Mouse (Mus musculus): ENCODE measurements at regions not wholly inside any gene's neighbourhood (a gene's known extent, or its start where the extent isn't known, plus 50 kb on each side); places are given as distances from the start of the nearest gene placed in this dataset.

DNA sequence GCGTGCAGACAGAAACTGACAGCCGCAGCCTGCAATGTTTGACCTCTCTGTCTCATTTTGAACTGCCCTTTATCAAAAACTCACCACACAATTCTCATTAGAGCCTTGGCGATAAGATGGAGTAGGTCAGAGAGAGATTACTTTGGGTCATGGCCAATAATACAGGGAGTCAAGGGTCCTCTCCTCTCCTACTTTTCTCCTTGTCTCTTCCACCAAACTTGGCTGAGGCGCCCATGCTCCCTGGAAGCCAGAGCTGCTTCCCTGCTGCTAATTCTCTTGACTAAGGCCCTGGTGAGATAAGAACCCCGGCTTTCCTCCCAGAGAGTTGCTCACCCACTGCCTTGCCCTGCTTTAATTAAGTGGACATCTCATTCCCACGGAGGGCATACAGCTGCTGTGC lies 355.3 kb upstream of the Smim15 start:
- no peak for DNase-seq

DNA sequence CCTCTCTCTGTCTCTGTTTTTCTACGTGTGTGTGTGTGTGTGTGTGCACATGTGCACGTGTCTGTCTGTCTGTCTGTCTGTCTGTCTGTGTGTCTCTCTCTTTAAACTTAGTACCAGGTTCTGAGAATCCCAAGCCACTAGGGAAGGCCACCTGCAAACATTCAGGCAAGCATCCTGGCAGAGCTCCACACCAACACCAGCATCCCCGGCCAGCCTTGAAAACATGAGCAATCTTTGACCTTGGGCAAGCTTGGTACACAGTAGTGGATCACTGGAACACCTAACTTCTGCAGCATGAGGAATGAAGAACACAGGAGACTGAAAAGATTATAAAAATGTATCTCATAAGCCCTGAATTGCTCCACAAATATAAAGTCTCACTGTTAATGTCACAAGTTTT lies 359.0 kb upstream of the Smim15 start:
- DNase-seq = no peak

DNA sequence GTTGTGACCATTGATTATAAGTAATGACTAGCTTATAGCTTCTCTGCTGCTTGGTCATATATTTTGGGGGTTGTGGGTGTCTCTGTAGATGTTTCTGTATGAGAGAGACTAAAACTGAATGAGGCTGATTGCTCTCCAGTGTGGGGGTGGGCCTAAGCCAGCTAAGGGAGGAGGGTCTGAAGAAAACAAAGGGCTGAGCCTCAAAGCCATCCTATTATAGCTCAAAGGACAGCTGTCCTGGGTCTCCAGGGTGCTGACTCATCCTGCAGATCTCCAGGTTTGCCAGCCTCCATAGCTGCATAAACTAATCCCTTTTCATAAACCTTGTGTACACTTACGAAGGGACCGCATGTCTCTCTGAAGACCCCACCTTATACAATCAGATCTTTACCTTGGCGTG lies 360.3 kb upstream of the Smim15 start:
- no peak for DNase-seq

DNA sequence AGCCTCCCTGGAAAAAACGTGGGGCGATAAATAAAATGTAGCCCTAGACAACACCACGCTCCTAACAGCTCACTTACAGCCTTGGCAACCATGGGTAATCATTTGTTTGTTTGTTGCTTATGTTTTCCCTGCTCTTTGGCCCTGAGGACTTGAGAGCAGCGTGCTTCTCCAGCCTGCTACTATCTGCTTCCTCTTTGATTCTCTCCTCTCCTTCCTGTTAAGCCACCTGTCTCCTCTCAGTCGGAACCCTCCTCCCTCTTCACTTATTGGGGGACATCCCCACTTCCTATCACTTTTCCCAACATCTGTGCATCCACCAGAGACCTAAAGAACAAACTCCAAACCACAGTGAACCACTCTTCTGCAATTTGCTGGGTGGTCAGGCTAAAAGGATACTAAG lies 362.5 kb upstream of the Smim15 start:
- no peak for DNase-seq

DNA sequence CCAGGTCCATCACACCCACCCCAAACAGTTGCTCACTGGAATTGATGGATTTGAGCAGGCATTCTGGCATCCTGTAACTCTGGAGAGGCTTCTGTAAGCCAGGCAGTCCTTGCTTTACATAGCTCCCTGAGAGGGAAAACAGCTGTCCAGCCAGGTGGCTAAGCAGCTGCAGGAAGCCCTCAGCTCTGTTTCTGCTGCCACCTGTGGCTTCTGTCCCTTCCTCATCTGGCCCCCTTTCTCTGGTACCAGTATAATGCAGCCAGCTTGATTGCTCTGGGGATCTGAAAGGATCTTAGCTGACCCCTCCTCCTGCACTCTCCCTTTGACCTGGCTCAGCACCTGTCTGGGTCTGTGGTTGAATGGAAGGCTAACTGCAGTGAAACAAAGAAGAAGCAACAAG lies 365.4 kb upstream of the Smim15 start:
- DNase-seq = no peak

DNA sequence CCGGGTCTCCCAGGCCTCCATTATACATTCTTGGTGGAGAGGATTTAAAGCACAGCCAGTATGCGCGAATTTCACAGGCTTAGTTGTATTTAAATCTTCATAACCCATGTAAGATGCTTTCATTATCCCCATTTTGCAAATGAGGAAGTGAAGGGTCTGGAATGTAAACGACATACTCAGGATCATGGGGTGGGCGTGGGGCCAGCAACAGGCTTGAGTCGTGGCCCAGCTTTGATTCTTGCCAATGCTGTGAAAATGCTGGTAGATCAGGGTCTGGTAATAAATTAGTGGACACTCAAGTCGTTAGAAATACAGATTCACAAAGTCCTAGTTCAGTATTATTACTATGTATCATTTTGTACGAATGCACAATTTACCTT lies 367.2 kb upstream of the Smim15 start:
- DNase-seq = no peak

DNA sequence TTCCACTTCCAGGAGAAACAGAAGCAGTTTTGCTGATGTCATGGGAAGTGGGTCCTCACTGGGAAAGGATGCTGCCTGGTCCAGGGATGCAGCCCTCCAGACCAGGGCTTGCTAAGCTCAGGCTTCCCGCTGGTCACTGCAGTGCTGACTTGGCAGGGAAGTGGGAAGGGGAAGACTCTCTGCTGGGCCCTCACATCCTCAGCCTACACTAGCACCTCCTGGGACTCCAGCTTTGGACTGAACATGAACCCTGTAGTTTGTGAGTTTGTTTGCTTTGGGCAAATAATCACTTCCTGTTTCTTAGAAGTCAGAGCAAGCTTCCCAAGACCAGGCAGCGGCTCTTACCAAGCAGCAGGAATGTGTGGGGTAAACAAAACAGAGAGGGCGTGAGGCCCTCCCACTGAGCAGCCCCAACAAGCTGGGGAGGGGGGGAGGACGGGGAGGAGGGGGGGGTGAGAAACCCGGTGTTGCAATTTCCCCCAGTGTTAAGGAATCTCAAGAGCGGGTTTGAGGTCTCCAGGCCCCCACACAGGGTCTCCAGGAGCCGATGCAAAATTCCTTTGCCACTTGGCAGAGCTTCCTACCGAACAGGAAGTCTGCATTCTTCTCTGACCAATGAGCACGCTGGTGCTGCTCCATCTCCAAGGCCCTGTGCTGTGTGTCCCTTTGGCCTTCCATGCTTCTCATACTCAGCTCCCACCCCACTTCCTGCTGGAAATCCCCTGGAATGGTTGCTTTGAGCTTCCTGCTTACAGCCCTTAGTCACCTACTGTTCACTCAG lies 367.7 kb upstream of the Smim15 start:
- no peak for DNase-seq

DNA sequence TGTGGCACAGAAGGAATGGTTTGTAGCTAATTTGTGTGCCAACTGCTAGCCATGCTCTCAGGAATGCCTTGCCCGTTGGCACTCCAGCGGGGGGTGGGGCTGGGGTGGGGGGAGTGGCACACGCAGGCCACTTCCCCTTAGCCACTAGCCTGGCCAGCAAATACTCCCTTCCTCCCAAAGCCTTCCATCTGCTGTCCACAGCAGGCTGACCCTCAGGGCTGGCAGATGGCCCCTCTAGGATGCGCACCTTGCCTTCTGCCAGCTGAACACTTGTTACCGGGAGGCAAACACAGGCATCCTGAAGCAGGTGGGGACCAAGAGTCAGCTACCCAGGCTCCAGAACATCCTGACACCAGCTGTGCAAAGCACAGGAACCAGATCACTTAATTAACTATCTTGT lies 372.1 kb upstream of the Smim15 start:
- no peak for DNase-seq

DNA sequence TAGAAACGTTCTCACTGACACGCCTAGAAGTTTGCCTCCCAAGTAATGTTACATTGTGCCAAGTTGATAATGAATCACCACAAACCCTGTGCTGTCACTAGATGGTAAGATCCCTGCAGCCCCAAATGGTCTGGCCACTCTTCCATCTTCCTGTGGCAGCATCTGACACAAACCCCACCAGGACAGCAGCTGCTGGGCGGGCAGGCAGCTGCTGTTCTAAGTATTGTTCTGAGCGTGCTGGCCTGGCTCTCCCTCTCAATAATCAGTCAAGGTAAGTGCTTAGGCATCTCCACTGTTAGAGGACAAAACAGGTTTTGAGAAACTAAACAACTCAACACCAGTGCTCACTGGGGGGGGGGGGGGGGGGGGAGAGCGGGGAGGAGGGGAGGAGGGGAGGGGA lies 375.7 kb upstream of the Smim15 start:
- no peak for DNase-seq

DNA sequence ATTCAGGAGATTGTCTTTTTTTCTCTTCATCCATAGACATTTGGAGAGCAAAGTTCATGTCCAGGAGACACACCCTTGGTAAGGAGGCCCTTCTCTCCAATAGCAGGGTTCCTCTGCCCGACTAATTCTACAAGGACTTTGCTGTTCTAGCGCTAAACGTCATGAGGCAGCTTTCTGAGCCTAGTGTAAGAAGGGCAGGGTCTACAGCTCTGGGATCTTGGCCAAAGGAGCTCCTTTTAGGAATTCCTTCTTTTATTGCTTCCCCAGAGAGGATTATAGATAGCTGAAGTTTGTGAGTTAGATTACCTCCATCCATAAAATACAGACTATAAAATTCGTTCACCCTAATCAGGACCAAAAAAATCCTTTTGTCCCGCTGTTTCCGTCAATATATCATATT lies 378.5 kb upstream of the Smim15 start:
- no peak for DNase-seq

DNA sequence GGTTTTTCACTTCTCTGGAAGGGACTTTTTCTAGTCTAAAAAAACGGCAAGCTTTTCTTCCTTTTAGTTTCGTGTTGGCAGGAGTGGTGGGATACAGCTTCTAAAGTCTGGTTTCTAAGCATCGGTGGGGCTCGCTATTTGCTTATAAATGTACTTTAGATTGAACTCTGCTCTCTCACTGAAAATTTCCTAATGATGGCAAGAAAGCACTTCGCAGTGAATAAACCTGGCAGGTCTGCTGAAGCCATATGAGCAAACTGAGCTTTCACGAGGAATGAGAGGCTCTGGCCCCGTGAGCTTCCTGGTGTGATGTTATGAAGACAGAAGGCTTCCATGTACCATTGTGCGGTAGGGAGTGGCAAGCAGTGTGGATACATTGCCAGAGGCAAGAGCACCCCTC lies 380.0 kb upstream of the Smim15 start:
- no peak for DNase-seq

DNA sequence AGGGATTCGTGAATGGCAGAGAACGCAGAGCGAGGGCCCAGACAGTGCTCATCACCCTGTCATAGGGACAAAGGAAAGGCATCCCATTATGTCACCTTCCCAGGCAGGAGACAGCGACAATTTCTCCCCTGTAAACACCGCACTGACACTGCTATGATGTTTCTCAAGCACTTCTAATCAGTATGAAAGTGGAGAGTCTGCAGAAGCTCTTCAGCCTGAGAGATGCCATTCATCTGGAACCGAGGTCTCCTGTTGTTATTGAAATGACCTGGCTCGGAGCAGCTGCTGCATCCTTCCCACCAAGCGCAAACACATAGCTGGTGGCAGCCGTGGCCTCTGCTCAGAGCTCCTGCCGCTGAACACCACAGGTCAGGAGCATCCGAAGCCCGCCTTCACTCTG lies 380.5 kb upstream of the Smim15 start:
- no peak for DNase-seq

DNA sequence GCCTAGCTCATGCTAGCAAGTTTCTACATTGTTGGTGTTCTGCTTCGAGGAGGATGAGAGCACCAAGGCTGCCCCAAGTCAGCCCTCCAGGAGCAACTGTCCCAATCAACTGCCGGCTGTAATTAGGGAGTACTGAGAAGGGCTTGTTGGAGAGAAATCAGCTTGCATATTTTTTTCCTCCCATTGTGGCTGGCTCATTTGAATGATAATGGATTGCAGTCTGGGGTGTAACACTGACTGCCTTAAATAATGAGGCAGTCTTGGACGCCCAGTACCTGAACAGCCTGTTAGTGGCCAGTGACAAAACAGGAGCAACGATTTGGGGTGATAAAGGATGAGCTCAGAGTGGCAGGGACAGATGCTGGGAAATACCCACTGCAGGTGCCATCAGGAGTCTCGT lies 382.8 kb upstream of the Smim15 start:
- DNase-seq = no peak

DNA sequence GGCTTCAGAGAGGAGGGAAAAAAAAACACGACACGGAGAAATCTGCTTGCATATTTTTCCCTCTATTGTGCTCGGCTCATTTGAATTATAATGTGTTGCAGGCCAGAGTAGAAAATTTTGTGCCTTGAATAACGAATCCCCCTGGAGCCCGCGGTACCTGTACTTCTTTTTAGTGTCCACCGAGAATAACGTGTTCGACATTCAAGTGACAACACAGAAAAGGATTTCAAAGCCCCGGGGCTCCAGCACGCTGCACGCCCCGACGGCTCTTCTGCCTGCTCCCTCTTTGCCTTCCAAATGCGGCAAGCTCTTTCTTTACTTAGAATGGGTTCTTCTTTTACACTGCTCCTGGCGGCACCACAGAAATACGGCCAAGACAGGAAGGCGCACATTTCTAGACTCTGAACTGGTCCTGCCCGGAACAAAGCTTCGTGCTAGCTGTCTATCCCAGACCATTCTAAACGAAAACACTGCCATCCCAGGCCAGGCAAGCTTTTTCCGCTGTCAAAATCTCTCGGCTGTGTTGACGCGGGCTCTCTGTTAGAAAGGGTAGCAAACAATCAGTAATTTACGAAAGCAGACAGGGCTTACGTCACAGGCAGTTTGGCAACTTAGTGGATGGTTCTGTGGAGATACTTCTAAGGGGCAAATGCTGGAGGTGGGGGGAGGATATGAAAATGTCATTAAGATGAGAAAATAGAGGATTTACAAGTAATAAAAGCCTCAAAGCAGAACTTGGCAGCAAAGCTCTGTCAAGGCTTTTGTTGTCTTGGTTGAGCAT lies 398.2 kb upstream of the Smim15 start:
- peak in 1 of 2 experiments; percentile 13 for DNase-seq

DNA sequence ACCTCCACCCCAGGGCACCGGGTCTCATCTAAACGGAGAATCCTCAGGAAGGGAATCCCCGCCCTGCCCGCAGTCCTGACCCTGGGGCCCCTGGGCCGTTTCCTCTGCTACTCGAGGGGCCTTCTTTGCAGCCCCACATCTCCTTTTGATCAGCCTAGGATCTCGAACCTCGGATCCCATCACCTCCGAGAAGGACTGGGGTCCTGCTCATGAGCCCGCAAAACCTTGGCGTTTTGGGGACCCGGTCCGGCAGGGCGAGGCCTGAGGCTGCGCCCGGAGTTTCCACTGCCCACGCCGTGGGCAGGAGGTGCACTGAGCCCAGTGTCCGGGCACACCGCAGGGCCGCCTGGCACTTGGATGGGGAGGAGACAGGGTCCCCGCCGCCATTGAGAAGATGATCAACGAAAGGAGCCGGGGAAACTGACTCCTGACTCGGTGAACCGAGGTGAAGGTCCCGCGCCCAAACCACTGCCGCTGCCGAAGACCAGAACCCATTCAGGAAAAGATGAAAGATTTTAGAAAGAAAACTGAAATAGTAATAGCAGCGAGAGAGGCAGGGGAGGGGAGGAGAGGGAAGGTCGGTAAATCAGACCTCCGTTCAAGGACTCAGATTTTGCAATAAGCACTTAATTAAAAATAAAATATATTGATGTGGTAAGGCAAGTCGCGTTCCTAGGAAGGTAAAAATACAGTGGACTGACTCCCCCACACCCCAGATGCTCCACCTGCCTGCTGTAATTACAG lies 399.0 kb upstream of the Smim15 start:
- no peak for DNase-seq

DNA sequence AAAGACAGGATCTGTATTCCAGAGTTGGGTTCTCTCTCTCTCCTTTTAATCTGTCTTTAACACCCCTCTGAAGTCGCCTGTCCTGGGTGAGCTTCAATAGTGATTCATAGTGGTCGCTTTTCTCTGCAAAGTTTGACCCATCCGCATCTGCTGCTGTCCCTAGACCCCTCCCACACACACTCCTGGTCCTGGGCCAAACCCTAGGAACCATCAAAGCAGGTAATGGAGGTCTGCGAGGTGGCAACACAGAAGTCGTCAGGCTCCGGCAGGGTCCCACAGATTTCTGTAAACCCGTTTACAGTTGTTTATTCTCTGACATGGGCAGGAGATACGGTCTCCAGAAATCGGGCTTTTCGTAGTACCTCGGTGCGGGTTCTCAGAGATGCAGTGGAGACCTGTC lies 399.5 kb upstream of the Smim15 start:
- DNase-seq = no peak

DNA sequence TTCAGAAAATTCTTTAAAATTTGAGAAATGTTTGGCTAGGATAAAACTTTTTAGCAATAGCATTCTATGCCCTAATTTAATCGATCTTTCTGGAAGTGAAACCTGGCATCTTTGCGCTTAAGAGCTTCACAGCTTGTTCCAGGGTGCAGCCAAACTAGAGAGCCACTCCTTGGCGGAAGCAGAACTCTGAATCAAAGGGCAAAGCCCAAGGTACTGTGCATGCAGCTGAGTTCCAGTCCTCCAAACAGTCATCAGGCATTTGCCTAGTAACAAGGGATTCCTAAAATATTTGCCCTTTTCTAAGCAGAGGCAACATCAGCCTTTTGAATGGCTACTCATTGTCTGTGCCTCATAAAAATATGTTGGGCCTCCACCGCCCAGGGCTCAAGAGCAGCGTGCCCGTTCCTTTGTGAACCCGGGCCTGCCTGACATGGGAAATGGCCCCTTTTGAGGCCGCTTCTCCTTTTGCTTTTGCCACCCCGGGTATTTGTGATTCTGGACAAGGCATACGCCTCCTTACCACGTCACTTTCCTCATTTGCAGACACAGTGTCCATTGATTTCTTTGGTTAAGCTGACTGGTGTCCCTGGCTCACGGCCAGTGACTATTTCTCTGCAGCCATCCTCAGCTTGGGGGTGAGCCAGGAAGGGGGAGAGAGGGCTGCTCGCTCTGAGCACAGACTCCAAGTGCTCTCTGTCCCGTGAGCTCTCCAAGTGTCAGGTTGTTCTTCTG lies 402.2 kb upstream of the Smim15 start:
- no peak for DNase-seq

DNA sequence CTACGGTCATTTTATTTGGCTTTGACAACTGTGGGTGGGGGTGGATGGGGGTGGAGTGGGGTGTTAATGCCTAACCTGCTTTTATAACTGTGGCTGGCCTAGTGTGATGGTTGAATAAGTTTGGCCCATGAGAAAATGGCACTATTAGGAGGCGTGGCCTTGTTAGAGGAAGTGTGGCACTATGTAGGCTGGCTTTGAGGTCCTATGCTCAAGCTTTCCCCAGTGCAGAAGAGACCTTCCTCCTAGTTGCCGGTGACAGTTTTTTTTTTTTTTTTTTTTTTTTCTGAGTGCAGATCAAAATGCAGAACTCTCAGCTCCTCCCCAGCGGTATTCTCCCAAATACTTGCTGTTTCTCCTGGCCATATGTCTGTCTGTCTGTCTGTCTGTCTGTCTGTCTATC lies 404.6 kb upstream of the Smim15 start:
- no peak for DNase-seq

DNA sequence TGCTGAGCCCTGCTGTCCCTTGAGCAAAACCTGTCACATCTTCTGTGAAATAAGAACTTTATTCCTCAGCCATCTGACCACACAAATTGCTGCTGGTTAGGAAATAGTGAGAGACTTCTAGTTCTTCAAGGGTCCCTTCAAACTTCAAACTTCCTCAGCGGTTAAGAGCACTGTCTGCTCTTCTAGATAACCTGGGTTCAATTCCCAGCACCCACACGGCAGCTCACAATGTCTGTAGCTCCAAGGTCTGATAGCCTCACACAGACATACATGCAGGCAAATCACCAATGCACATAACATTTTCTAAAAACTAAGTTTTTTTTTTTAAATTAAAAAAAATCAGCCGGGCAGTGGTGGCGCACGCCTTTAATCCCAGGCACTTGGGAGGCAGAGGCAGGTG lies 407.0 kb upstream of the Smim15 start:
- DNase-seq = no peak

DNA sequence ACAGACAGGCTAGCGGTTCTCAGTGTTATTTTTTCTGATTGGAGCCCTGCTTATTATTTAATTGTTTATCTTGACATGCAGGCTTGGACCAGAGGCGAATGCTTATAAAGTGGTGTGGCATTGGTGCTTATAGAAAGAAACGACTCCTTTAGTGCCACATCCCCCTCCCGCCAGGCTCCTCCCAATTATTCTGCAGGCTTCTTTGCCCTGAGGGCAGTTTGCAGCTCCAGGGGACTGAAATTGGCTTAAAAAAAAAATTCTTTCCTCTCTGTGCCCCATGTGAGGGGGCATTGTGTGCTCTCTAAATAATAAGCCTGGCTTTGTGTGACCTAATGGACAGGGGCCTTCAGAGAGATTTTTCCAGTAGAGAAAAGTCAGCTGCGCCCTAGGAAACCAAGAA lies 409.1 kb upstream of the Smim15 start:
- no peak for DNase-seq

DNA sequence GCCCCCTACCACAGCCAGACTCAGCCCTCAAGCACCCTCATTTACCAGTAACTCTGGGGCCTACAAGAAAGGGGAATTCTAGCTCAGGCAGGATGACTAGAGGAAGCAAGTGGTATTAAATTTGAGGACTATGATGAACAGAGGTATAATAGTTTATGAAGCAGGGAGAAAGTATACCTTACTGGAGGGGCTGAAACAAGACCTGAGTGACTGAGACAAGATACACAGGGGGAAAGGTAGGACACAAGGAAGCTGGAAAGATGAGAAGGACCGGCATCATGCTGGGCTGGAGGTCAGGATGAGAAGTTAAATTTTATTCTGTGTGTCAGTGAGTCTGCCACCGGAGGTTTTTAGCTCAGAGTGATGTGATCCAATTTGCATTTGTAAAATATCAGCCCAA lies 417.2 kb upstream of the Smim15 start:
- no peak for DNase-seq

DNA sequence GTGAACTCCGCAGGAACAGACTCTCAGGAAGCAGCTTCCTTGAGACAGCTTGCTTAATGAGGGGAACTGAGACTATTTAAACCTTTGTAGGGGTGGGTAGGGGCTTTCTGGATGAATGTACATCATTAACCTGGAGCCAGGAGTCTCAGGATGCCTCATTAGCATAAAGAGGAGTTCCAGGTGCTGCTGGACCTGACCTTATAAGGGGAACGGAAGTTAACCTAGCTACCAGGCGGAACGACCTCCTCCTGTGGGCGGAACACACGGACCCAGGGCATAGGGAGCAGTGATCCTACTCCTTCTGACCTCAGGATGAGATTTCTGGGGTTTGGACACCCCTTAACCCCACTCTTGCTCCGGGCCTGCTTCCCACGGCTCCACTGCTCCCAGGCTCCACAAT lies 417.6 kb upstream of the Smim15 start:
- DNase-seq = no peak

DNA sequence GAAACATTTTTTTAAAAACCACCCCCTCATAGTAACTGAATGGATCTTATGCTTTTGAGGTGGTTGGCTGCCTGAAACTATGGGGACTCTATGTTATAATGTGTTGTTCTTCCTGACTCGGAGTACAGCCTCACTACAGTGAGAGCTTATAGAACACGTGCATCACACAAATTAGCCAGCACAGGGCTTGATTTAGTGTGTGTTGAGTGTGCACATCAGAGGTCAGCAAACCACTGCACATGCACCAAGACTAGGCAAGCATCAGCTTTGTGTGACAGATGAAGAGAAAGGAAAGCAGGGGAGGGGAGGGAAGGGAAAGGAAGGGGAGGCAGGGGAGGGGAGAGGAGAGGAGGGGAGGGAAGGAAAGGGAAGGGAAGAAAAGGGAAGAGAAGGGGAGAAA lies 422.9 kb upstream of the Smim15 start:
- no peak for DNase-seq

Measured in thymus, postnatal 36 days (tissue).